Mouse (Mus musculus) heart, adult 9 months (tissue): ENCODE measurements around the gene Vrk2.

ENCODE experiments used
- DNase-seq, 2 experiments: peaks; one replicate each; pipeline ENCODE4 v3.0.0; 2022; ENCODE audit warnings: low spot score in 2 of 2

Gene Vrk2

DNA sequence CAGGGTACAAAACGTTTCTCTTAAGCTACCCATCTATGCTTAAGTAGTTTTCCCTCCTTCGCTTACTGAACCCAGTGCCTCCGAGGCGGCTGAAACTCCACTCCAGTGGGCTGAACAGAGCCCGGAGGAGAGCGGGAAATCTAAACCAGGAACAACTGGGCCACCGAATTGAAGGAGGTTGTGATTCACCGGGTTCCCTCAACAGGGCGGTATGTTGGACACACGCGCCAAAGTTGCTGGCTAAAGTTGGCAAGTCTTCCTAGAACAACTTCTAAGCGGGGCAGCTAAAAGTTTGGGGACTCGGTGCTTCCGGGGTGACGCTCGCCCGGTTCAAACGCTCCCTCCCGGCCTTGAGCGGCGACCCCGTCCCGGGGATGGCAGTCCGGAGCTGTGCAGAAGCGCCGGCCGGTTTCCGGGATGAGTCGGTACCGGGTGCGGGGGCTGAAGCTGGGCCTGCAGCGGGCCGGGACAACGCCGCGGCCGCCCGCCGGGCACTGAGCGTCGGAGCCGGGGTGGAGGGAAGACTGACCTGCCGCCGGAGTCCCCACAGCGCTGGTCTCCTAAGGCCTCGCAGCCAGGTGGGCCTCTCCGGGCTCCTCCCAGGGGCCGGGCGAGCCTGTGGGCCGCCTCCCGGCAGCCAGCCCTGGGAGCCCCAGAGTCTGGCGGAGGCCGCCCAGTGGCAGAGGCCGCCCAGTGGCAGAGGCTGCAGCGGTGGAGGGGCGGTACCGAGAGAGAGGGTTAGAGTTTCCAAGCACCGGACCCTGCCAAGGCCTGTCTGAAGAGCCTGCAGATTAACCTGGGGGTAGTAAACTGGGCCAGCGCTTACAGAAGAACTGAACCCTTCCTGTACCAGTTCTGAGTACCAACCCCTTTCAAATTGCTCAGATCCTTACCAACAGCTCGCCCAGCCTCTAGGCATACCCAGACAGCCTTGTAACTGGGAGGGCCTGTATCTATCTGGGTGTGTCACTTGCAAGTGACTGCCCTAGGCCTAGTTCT is at the start of gene Vrk2, which contains the start of gene Gm6899:
Gene Vrk2 (minus strand): TSS at position 939 of the 999 bp plus-strand sequence.
Gene Gm6899 (plus strand): TSS at position 181 of the 999 bp plus-strand sequence.
- peak; percentile 82 to 85 for DNase-seq

DNA sequence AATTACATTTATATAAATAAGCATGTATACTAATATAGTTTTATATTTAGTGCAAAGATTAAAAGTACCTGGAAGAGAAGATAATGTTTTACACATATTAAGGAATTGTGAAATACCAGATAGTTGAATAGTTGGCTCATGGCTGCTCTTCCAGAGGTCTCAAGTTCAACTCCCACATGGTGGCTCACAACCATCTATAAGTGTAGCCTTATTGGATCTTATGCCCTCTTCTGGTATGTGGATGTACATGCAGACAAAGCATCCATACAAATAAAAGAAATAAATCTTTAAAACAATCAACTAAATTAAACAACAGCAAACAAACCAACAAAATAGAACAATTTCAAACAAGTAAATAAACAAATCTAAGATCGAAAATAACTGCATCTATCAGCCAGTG is 48.3 kb upstream of the Vrk2 start:
- no peak for DNase-seq

- peak; percentile 4 to 31 for DNase-seq
Measured at GRCm38 (mm10) chr11:26640314-26640785, 46.6 kb upstream of the Vrk2 start.

GRCm38 (mm10) chr11:26636239-26636638 is 42.4 kb upstream of the Vrk2 start:
- DNase-seq: no peak

DNA sequence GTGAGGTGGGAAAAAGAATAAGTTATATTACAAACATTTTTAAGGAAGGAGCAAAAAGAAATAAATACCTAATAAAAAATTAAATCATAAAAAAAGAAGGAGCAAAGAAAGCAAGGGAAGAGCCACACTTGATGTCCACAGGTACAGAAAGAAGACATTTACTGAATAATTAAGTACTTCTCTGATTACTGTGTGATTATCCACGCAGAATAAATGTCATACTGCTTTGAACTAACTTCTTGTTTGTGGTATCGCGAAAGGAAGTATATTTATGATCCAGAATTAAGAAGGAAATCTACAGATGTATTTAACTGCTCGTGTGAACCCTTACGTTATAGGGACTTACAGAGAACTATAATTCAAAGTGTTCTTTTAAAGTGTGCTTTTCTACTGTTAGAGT is 28.9 kb upstream of the Vrk2 start:
- DNase-seq: no peak

DNA sequence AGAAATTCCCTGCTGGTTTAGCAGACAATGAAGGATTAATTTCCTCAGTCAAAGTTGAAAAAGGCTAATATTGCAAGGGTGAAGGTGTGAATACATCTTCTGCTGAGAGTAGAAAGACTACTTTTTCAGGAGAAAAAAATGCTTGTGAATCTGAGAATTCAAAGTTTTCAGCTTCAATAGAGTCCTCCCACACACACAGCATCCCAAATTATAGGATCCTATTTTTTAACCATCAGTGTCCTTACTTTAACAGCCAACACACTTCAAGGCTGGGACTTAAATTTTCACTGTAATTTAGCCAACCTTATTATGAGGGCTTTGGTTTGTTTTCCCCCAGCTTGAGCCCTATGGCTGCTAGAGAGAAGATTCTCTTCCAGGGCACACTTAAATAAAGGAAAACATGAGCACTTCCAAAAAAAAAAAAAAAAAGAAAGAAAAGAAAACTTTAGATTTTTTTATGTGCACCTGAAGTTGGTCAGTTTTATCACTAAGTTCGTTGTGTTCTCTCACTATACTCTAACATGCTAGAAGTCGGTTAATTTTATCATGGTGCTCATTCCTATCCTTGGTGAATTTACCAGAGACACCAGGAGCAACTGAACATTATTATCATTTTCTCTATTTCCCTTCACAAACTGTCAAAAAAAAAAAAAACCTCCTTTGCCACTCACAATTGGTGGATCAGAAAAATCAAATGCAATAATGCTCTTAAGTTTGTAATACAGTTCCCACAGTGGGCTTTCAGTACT is 24.9 kb upstream of the Vrk2 start:
- DNase-seq: no peak

- DNase-seq: no peak
Measured at GRCm38 (mm10) chr11:26608795-26609194, 15.0 kb upstream of the Vrk2 start.

GRCm38 (mm10) chr11:26604061-26604655 is 10.4 kb upstream of the Vrk2 start:
- DNase-seq: no peak

DNA sequence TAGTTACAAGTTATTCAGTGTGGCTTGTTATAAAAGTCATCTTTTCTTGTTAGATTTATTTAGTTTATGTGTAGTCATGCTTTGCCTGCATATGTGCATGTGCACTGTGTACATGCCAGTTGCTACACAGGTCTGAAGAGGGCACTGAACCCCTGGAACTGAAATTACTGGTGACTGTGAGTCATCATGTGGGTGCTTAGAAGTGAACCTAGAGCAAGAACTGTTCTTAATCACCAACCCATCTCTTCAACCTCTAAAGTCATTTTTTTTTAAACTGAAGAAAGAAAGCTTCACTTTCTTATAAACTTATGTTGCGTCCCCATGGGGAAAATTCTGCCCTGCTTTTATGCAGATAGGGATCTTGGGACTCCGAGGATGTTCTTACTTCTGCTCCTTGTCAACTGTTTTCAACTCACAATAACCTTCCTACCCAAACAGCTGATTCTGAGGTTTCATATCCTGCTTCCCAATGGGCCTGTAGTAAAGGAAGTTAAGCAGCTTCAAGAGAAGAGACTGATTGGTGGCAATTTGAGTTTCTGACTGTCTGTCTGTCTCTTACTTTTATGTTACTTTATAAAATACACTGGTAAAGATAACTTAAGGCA is 7.9 kb upstream of the Vrk2 start:
- DNase-seq: peak in 1 of 2 experiments; percentile 24

DNA sequence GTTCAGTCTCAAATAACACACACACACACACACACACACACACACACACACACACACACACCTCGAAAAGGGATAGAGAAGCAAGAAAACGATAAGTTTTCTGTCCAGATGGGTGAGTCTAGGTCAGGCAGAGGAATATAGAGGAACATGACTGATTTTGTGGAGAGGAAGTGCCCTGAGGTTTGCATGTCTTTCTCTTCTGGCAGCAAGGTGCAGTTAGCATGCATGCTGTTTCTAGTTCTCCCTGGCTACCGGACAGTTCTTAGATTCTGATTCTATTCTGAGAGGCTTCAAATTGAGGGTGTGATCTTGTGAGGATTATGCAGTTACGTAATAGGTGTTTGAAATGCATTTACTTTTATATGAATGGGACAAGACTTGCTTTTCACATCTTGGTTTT is 6.9 kb upstream of the Vrk2 start:
- no peak for DNase-seq

DNA sequence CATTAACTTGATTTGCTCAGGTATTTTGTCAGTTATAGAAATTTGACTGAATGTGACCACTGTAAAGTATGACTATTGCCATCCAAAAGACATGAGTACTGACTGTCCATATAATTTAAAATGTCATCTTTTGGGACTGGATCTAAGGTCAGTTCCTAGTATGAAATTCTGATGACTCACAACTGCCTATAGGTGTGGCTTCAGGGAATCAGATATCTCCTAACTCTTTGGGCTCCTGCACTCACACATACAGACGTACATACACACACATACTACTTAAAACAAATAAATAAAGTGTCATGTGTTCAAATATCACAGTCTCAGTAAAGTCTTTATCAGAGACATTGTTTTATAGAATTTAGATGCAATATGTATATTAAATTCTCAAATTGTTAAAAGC is 5.1 kb upstream of the Vrk2 start:
- DNase-seq: no peak

DNA sequence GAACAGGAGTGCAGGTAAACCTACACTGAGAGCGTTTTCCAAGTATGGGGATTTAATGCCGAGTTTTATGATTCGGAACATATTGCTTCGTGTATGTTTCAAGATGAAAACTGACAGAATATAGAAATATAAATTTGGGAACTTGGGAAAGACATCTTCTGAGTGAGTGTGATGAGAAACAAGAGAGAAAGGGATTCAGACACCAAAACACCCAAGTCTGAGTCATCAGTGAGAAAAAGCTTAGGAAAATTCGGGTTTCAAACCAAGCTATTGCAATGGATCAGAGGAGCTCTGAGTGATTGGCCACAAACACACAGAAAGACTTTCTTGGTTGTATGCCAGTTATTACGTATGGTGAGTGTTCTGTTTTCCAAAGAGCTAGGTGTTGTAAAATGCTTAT is 4.0 kb upstream of the Vrk2 start:
- DNase-seq: no peak

GRCm38 (mm10) chr11:26597145-26597544 is 3.3 kb upstream of the Vrk2 start:
- no peak for DNase-seq

- no peak for DNase-seq
Measured at GRCm38 (mm10) chr11:26596186-26596585, 2.4 kb upstream of the Vrk2 start.

- DNase-seq: no peak
Measured at GRCm38 (mm10) chr11:26594487-26594886, 688 bp upstream of the Vrk2 start.

DNA sequence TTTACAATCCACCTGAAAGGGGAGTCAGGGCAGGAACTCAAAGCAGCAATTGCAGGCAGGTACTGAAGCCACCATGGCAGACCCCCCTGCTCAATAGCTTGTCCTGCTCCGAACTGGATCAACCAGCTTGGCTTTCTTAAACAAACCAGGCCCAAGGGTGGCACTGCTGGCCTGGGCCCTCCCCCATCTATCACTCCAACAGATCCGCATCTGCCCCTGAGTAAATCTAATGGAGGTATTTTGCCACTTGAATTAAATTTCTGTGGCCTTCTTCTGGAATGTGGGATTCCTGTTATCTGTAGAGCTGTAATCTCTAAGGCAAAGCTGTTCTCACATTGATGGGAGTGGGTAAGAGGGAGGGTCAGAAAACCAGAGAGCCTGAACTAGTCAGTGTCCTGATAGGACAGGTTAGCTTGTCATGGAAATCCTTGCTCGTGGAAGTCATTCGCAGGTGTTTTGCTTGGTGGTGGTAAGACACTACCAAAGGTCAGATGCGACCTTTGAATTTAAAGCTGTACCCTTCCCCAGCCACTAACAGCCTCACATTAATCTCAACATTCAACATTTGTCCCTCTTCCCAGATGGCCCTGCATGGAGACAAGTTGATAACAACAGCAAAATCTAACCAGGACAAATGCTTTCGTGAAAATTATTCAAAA is 1.3 kb downstream of the Vrk2 start:
- no peak for DNase-seq

- DNase-seq: no peak
Measured at GRCm38 (mm10) chr11:26587184-26587524, 6.6 kb downstream of the Vrk2 start.

DNA sequence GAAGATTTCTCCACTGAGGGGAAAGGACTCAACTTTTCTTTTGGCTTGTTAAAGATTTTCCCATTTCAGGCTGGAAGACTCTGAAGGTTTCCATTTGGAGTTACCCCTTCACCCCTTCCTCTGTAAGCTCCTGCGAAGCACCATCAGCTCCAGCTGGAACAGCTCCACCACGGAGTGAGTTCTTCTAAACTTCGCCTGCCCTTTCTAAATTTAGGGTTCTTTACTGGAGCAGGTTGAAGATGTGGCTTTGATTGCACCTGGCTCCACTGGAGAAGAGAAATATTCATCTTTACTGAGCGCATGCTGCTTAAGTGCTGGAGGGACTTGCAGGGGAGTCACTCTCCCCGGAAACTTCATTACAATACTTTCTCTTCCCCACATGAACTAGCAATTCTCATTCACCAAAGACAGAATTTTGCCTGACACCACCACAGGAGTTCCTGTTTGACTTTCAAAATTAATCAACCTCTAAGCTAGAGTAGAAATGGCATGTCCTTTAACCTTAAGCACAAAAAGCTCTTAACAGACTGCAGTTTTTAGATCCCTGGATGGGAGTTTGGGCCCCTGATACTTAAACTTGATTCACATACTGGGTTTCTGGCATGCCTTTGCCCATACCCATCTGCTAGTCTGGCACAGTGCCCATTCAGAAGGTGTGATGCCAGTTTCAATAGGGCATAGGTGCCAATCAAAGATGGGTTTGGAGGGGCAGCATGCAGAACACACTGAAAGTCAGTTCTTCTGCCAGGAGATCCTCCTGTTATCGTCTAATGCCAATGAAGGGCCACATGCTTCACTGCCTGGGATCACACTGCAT is 7.2 kb downstream of the Vrk2 start:
- DNase-seq: peak in 1 of 2 experiments; percentile 16

DNA sequence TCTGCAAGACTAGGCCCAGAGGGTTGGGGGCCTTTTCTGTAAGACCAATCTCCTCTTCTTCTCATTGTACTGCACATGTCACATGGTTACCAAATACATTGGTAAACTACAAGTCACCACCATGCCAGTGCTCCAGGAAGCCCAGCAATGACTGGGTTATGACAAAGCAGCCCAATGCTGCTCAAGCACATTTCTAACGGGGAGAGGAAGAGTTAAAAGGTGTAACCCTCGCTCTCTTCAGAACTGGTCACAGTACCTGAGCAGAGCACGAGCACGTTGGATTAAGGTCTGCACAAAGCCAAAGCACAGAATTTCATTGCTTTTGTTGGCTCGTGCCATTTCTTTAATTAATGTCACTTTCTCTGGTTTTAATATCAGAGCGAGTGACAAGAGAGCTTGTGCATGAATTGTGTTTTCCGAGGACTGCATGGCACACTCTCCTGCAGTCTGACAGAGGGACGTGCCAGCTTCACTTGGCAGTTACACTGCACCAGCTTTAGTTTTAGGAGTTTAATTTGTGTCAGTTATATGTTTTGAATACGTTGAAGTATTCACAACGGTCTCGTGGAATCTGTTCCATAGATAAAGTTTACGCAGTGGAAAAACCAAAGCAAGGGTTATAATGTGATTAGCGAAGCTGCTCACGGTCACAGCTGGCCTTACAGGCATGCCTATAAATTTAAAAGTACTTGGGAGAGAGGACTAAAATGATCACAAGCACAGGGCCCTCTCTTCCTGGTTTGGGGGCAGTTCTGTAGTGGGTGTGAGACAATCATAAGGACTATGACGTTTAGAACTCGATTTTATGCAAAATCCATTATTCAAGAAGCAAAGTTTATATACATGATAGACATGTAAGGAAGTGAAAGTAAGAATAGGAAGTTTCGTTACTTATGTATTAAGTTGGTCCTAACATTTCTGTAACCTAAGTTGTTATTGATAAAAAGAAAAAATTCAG is 8.1 kb downstream of the Vrk2 start:
- DNase-seq: no peak
